Mouse (Mus musculus) regulatory T cell (primary cell): ENCODE data around the gene Mt3.

Source experiments
- in situ Hi-C: fragments of 300-600 bp; cut with MboI, MseI; formaldehyde crosslinking; loops from one replicate; pipeline ENCODE4 v1.15.1; 2025; ENCODE audit warnings: high pct_unique_total_duplicates

Mt3 gene

GRCm38 (mm10) chr8:94150925-94151324 lies 1.5 kb upstream of the Mt3 start:
- in situ Hi-C loops: no loop called here

- in situ Hi-C loops: no loop called here
Measured at GRCm38 (mm10) chr8:94153451-94153850, 1.0 kb downstream of the Mt3 start.

GRCm38 (mm10) chr8:94154537-94154936 lies 2.1 kb downstream of the Mt3 start:
- in situ Hi-C loops: no loop called here

- in situ Hi-C loops: no loop called here
Measured at GRCm38 (mm10) chr8:94156092-94156491, 3.7 kb downstream of the Mt3 start.

GRCm38 (mm10) chr8:94165772-94166171 lies 13.4 kb downstream of the Mt3 start:
- in situ Hi-C loops: loop anchor here (5.0 kb wide), 1 partner anchor 37 kb away; no protein-coding TSS in a partner anchor

GRCm38 (mm10) chr8:94167244-94167643 lies 14.8 kb downstream of the Mt3 start:
- in situ Hi-C loops: loop anchor here (5.0 kb wide), 1 partner anchor 35 kb away; no protein-coding TSS in a partner anchor

- in situ Hi-C loops: loop anchor here (5.0 kb wide), 1 partner anchor 33 kb away; no protein-coding TSS in a partner anchor
Measured at GRCm38 (mm10) chr8:94169547-94169946, 17.1 kb downstream of the Mt3 start.

GRCm38 (mm10) chr8:94171321-94171755 lies 18.9 kb downstream of the Mt3 start:
- in situ Hi-C loops: no loop called here

- in situ Hi-C loops: no loop called here
Measured at GRCm38 (mm10) chr8:94172075-94172808, 19.8 kb downstream of the Mt3 start, which contains the start of gene Mt2. Gene Mt2, plus strand, starts transcription at chr8:94172664.

GRCm38 (mm10) chr8:94172809-94173732 lies 20.7 kb downstream of the Mt3 start:
- in situ Hi-C loops: no loop called here

- in situ Hi-C loops: no loop called here
Measured at GRCm38 (mm10) chr8:94173848-94174403, 21.5 kb downstream of the Mt3 start.

GRCm38 (mm10) chr8:94174619-94175213 lies 22.3 kb downstream of the Mt3 start:
- in situ Hi-C loops: loop anchor here (5.0 kb wide), 1 partner anchor 72 kb away; no protein-coding TSS in a partner anchor

GRCm38 (mm10) chr8:94177716-94178390 lies 25.4 kb downstream of the Mt3 start:
- in situ Hi-C loops: loop anchor here (5.0 kb wide), 1 partner anchor 76 kb away; no protein-coding TSS in a partner anchor

GRCm38 (mm10) chr8:94178857-94179712 lies 26.7 kb downstream of the Mt3 start, which contains the start of gene Mt1:
Gene Mt1, plus strand, starts transcription at chr8:94179082.
- in situ Hi-C loops: loop anchor here (5.0 kb wide), 1 partner anchor 77 kb away; no protein-coding TSS in a partner anchor

GRCm38 (mm10) chr8:94179713-94180560 lies 27.5 kb downstream of the Mt3 start:
- in situ Hi-C loops: loop anchor here (5.0 kb wide), 1 partner anchor 78 kb away; no protein-coding TSS in a partner anchor

GRCm38 (mm10) chr8:94180561-94180908 lies 28.1 kb downstream of the Mt3 start:
- in situ Hi-C loops: no loop called here

- in situ Hi-C loops: no loop called here
Measured at GRCm38 (mm10) chr8:94182055-94182929, 29.9 kb downstream of the Mt3 start.

GRCm38 (mm10) chr8:94183117-94183516 lies 30.7 kb downstream of the Mt3 start:
- in situ Hi-C loops: no loop called here
